Mouse (Mus musculus): ENCODE measurements around the gene Uts2b.
"Not testable (repeated sequence)": the region's sequence is repeated elsewhere in the genome, so short reads cannot be mapped to it uniquely, and the experiment has no call there.

Uts2b gene

DNA sequence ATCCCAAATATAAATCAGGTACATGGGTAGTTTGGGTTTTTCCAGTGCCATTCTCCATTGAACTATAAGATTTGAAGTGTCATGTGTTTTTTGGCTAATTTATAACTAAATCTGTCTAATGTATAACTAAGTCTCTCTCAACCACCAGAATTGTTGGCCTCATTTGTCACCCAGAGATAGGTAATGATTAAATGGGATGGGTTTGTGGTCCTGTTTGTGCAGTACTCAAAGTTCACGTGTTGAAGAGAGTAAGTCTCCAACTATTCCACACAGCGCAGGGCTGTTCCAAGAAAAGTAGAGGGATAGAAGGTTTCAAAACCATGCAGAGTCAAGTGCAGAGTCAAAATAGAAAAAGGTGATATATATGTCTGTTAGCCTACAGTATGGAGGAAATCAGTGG, 5.3 kb upstream of the Uts2b start:
- in situ Hi-C loops (cut with MboI), result no loop called here

DNA sequence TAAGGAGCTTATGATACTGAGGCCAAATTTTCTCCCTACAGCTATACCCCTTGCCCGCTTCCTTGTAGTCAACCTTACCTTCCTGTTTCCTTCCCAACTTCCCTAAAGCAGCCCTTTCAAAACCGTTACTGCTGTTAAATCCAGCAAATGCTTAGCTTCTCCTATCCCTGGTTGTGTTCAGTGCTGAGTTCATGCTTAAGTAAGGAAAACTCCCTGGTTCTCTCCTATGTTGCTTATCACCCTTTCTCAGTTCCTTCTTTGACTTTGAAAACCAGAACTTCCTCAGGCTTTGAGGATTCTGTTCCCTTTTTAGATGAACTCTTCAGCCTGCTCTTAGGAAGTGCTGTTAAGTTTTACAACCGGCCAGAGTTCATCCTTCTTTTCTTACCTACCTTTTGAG, 4.1 kb upstream of the Uts2b start:
- in situ Hi-C loops (cut with MboI), result no loop called here

DNA sequence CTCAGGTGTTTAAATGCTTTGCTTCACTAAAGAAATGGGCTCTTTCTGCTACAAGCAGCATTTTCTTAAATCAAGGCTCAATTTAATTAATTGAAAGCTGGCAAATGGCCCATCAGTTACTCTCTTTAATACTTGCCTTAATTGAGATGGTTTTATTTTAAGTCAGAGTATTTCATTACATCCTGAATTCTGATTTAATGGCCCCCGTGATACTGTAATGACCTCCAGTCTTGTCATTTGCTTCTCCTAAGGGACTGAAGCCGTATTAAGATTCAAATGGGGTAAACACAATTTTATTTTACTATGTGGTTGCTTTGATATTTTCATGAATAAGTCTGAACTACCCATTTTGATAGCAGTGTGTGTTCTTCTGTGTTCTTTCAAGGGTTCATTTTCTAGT, 661 bp upstream of the Uts2b start:
- in situ Hi-C loops (cut with MboI), result no loop called here

DNA sequence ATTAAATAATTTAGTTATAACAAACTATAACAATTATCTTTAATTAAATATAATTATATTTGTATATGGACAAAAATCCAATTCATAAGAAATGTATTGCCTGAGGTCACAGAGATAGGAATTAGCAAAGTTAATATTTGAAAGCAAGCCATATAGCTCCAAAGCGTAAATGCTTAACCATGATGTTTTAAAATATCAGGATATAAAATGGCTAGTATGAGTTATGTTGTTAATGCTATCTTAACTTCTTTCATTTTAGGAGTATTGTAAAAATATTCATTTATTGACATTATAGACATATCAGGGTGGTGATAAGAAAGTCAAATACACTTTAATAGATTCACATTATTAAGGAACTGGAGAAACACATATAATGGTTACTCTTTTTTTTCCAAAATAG, 10.0 kb downstream of the Uts2b start:
- in situ Hi-C loops (cut with MboI), result no loop called here

DNA sequence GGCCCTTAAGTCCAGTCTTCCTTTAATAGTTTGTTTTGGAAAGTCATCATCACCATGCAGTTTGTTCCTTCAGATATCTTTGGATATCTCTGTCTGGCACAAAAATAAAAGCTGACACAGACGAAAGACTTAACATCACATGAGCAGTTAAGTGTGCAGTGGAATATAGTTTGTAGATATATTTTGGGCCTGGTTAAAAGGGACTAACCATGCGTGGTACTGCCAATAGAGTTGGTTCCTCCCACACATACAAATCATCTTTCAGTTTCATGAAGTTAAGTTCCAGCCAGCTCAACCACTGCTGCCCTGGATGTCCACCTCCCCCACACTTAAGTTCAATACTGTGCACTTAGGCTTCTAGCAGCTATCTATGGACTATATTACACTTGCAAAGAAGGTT, 15.6 kb downstream of the Uts2b start:
- in situ Hi-C loops (cut with MboI), result no loop called here

DNA sequence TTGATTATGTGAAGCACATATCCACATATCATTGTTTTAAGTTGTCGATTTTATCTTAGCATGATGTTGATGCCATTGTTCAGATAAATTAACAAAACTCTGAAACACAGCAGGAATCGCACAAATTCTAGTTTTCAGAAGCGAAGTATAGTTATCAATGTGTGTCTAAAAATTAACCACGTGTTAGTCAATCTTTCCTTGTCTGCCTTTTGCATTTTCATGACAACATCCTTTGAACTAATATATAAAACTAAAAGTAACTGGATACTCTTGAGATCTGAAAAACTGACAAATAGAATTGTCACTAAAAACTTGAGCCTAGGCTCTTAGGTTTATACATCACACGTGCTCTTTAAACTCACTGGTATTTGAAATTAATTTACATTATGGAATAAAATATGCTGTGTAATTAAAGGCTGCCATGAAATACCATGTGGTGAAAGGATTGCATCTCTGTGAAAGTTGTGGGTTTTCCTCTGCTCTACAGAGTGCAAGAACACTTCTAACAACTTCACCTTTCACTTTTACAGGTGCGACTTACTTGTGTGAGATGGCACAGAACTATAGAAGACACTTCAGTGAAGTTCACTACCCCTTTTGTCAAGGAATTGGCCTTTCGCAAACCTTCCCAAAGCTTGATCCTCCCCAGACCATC, 20.0 kb downstream of the Uts2b start:
- in situ Hi-C loops (cut with MboI), result no loop called here

DNA sequence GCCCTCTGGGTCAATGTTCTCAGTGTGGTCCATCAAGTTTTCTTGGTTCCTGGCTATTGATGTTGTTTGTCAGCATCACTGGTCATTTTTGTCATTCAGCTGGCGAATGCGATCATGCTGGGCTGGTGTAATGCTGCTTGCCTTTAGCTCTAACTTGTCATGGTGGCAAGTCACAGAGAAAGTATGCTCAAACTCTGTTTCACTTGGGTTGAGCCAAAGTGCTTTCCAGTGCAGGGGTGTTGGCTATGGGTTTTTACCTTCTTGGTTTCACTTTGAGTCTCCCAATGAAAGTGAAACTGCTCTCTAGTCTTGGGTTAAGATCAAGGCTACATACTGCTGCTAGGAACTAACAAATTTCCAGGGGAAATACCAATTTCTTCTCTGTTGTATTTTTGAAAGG, 20.8 kb downstream of the Uts2b start:
- in situ Hi-C loops (cut with MboI), result no loop called here

DNA sequence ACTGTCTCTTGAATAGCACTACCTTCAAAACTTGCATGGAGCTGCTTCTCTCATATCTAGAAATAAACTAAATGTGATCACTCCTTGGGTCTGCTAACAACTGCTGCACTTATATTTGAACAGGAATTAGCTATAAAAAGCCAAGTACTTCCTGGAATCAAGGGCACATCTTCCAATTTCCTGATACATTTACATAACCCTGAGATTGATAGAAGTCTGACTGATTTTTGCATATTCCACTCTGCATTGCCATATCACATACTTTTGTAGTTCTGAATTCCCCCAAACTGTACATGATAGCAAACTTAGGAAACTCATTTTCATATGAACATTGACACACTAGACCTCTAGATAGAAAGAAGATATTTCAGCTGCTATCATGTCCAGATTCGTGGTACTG, 21.7 kb downstream of the Uts2b start:
- in situ Hi-C loops (cut with MboI), result no loop called here

DNA sequence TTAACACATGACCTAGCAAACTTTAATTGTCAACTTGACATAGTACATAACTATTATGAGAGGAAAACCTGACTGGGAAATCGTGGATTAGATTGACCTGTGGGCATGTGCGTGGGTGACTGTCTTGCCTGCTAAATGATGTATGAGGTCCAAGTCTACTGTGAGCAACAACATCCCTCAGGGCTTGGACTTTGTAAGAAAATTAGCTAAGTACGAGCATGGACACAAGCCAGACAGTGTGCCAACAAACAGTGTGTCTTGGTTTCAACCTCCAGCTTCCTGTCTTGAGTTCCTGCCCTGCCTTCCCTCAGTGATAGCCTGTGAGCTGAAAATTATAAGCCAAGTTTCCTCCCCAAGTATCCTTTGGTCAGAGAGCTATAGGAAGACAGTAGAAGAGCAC, 22.5 kb downstream of the Uts2b start:
- in situ Hi-C loops (cut with MboI), result no loop called here

DNA sequence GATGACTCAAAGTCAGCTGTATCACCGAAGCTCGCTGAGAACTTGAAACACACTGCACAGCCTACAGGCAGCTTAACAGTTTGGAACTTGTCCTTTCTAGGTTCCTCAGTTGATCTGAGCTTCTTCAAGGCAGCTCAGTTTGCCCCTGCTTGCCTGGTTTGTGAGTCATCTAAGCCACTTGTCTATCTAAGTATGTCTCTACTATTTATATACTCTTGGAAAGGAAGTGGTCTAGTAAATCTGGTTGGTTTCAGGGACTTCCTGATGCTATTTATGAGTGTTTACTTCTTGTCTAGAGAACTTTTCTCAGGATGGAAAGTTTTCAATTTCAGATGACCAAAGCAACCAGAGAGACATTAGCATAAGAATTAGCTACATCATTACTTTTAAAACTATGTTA, 43.6 kb downstream of the Uts2b start:
- in situ Hi-C loops (cut with MboI), result no loop called here

DNA sequence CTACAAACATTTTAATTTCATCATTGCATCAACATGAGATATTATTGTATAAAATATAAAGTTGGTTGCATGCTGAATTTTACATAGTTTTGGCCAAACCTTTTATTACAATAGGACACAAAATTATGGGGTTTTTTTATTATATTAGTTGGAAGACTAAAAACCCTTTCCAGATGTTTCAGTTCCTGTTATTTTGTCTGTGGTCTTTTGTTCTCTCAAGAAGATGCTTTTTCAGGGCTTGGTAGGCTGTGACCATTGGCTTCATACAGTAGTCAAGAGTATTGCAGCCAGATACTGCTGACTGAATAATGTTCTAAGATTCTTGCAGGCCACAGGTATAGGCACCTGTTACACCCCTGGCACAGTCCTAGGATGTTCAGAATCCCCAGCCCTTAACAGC, 48.0 kb downstream of the Uts2b start:
- in situ Hi-C loops (cut with MboI), result no loop called here

DNA sequence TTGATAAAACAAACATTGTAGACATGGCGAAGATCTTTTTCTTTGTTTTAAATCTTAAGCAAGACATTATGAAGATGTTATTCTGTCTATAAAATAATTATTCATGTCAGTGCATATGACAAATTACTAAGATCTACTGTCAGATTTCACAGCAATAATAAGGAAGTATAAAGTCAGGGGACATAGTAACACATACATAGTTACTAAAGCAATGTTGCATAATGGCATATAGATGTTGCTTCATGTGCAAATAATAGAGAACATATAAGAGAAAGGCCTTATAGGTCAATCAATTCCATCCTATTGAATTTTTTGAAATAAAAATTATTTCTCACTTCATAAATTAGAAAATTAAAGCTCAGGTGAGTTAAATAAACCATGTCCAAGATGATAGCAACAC, 50.9 kb downstream of the Uts2b start:
- in situ Hi-C loops (cut with MboI), result no loop called here

DNA sequence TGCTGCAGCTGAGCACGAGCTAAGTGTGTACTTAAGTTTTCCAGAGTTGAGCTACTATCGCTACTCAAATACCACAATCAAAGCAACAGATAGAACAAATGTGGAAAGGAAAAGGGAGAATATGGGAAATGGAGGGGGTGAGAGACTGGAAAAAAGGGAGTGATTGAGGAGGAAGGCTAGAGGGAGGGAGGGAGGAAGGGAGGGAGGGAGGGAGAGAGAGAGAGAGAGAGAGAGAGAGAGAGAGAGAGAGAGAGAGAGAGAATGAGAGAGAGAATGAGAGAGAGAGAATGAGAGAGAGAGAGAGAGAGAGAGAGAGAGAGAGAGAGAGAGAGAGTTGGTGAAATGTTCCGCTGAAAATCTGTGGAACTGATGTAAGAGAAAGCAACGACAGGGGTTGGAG, 62.9 kb downstream of the Uts2b start, which contains the start of gene Ostn:
Gene Ostn, plus strand, starts transcription at position 301 of the 400 bp plus-strand sequence.
- in situ Hi-C loops (cut with MboI), result not testable (repeated sequence)

Measured in mature B cell (primary cell).